Mouse (Mus musculus): Measurements from ENCODE around the gene Hspb6.

GRCm38 (mm10) chr7:30552102-30553020 is at the start of gene Hspb6, which contains the start of gene Proser3:
- TF ChIP-seq CTCF (IDR thresholded peaks at IDR 0.05; ENCODE audit: low read depth, low read length) (no peak), EP300 (IDR thresholded peaks at IDR 0.05; ENCODE audit: insufficient read depth, low read depth, low read length) (no peak)
